Mouse (Mus musculus): ENCODE results near the gene Serpine1.

Serpine1 gene

GRCm38 (mm10) chr5:137024318-137024717 lies 47.8 kb downstream of the Serpine1 start:
- no peak for DNase-seq (ENCODE audit: low read depth, low spot score)

DNA sequence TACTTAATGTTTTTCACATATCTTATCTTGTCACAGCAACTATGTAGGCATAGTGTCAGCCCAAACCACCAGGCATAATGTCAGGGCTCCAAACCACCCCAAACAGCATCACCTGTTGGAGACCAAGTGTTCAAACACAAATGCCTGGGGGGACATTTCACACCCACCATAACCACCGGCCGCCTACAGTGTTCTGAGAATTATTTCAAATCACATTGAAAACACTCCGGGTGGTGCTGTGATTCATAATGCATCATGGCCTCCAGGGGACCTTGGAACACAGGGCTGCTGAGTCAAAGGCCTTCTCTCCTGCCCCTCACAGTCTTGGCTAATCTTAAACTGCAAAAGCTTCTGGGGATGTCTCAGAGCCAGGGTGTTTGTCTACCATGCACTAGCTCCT lies 56.2 kb downstream of the Serpine1 start:
- DNase-seq (ENCODE audit: low read depth, low spot score), result no peak

- DNase-seq (ENCODE audit: low read depth, low spot score), result no peak
Observed at GRCm38 (mm10) chr5:137012401-137012950, 59.6 kb downstream of the Serpine1 start.

Data from forelimb bud, embryonic 11.5 days (tissue).